In the genomic region with DNA sequence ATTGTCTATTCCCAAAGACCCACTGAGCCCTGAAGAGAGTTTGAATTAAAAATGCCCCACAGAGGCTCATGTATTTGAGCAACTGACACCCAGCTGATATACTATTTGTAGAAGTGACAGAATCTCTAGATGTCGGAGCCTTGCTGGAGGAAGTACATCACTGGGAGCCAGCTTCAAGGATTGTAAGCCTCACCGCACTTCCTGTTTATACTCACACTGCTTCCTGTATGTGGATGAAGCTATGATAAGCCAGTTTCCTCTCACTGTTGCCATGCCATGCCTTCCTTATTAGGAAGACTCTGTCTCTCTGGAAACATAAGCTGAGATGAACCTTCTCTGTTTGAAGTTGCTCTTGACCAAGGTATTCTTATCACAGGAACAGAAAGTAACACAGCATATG, we compare ENCODE assay signal across 16 mouse cellular contexts.
A peak's percentile ranks its signal among the peaks of the same experiment; 100 is the strongest.
DNase-seq lines count a peak whose midpoint lies in the region; ATAC-seq and TF ChIP-seq lines count a peak whose summit lies in the region.
"Had no signal": no experiment of that assay in that cellular context is flagged by ENCODE, and none has a peak within 500 bp of the region (broad histone marks: within the 10 kb centered on the region; RNA-seq: fewer than 3 reads in every experiment).

No protein-coding gene starts in this region.

- peaks cover 4% of the 10 kb centered on the region; the same call in 1 of the 2 replicates for H3K9me3 ChIP-seq in kidney, embryonic 16.5 days (ENCODE audit: low read length)
- H3K9me3 ChIP-seq in hindbrain, embryonic 13.5 days: 0 out of 2 replicates have a peak, but pooled peaks cover 5% of the 10 kb centered on the region
- H3K9me3 ChIP-seq: forebrain, embryonic 15.5 days; liver, embryonic 12.5 days; stomach, embryonic 15.5 days had no signal

- TF ChIP-seq POLR2A in kidney, adult 2 months (IDR thresholded peaks at IDR 0.05; ENCODE audit: low read depth, low read length): no peak

- WGBS in kidney, adult 2 months: 74% methylated on average over 2 of the region's 2 CpGs
- WGBS in kidney, embryonic 16.5 days: 71% methylated on average over 2 of the region's 2 CpGs
- 88% methylated on average over 2 of the region's 2 CpGs for WGBS in hindbrain, embryonic 13.5 days

- no peak overlapping the region for H3K4me2 ChIP-seq in kidney, embryonic 16.5 days (replicated peaks; ENCODE audit: low read depth, low read length)
- no peak overlapping the region for H3K4me2 ChIP-seq in hindbrain, embryonic 13.5 days
- H3K4me2 ChIP-seq: forebrain, embryonic 15.5 days; heart, embryonic 11.5 days; liver, embryonic 12.5 days; stomach, embryonic 15.5 days had no signal

- H3K27me3 ChIP-seq in kidney, adult 2 months (replicated peaks; ENCODE audit: control insufficient read depth, insufficient read depth, low read length): no peaks in the 10 kb centered on the region
- no peaks in the 10 kb centered on the region for H3K27me3 ChIP-seq in kidney, embryonic 16.5 days (ENCODE audit: insufficient read depth, low read length)
- H3K27me3 ChIP-seq in hindbrain, embryonic 13.5 days: no peaks in the 10 kb centered on the region
- H3K27me3 ChIP-seq: forebrain, embryonic 15.5 days; liver, embryonic 12.5 days; stomach, embryonic 15.5 days had no signal

- no peak overlapping the region for H3K9ac ChIP-seq in kidney, embryonic 16.5 days (replicated peaks; ENCODE audit: low read length)
- H3K9ac ChIP-seq in hindbrain, embryonic 13.5 days: no peak overlapping the region
- H3K9ac ChIP-seq: forebrain, embryonic 15.5 days; liver, embryonic 12.5 days; stomach, embryonic 15.5 days had no signal

- TF ChIP-seq CTCF in kidney, adult 2 months (conservative IDR thresholded peaks at IDR 0.05; ENCODE audit: insufficient read depth, insufficient read length, low read depth, low read length): no peak

- no peak for ATAC-seq in kidney, embryonic 16.5 days (ENCODE audit: low FRiP score, low TSS enrichment)
- ATAC-seq in granulocyte monocyte progenitor cell, adult 5-6 weeks (replicated peaks; ENCODE audit: poor library complexity, severe bottlenecking): peak; percentile 37; the same call in 1 of the 2 replicates
- ATAC-seq in megakaryocyte, adult 5-6 weeks (ENCODE audit: poor library complexity, severe bottlenecking): peak; percentile 38; the same call in 1 of the 2 replicates
- ATAC-seq in hindbrain, embryonic 13.5 days (ENCODE audit: low FRiP score): no peak
- ATAC-seq: CD4-positive, CD25-positive, alpha-beta regulatory T cell, adult 4 months; forebrain, embryonic 15.5 days; liver, embryonic 12.5 days had no signal

- H3K27ac ChIP-seq in kidney, adult 2 months (ENCODE audit: insufficient read depth, low read depth, low read length): no peak overlapping the region
- H3K27ac ChIP-seq in kidney, embryonic 16.5 days (ENCODE audit: low read length): no peak overlapping the region
- H3K27ac ChIP-seq in hindbrain, embryonic 13.5 days: no peak overlapping the region
- H3K27ac ChIP-seq: forebrain, embryonic 15.5 days; hindbrain, embryonic 10.5 days; liver, embryonic 12.5 days; stomach, embryonic 15.5 days had no signal

- no peak overlapping the region for H3K4me3 ChIP-seq in kidney, adult 2 months (ENCODE audit: insufficient read depth, low read depth, low read length)
- no peak overlapping the region for H3K4me3 ChIP-seq in kidney, embryonic 16.5 days (ENCODE audit: low read length)
- H3K4me3 ChIP-seq in hindbrain, embryonic 13.5 days: no peak overlapping the region
- H3K4me3 ChIP-seq: forebrain, embryonic 15.5 days; hindbrain, embryonic 10.5 days; liver, embryonic 12.5 days; stomach, embryonic 15.5 days had no signal

- H3K36me3 ChIP-seq in kidney, adult 2 months (ENCODE audit: control insufficient read depth, insufficient read depth, low read length): no peaks in the 10 kb centered on the region
- no peaks in the 10 kb centered on the region for H3K36me3 ChIP-seq in kidney, embryonic 16.5 days (ENCODE audit: insufficient read depth, low read length)
- H3K36me3 ChIP-seq in hindbrain, embryonic 13.5 days: no peaks in the 10 kb centered on the region
- H3K36me3 ChIP-seq: forebrain, embryonic 15.5 days; hindbrain, embryonic 10.5 days; liver, embryonic 12.5 days; stomach, embryonic 15.5 days had no signal

- peak; percentile 32 for DNase-seq in kidney, adult 2 months
- peak; percentile 19 for DNase-seq in CD4-positive helper T cell, adult 2 months (ENCODE audit: low read depth, low spot score)
- DNase-seq in left cerebral cortex, adult 11 months (ENCODE audit: low spot score): no peak
- DNase-seq: adrenal gland, postnatal 25 days; cerebellum, adult 9-10 months; kidney, postnatal 25 days had no signal

- H3K4me1 ChIP-seq in kidney, adult 2 months (ENCODE audit: control insufficient read depth, insufficient read depth, low read length): no peaks in the 10 kb centered on the region
- H3K4me1 ChIP-seq in kidney, embryonic 16.5 days (ENCODE audit: insufficient read depth, low read length): no peaks in the 10 kb centered on the region
- no peaks in the 10 kb centered on the region for H3K4me1 ChIP-seq in hindbrain, embryonic 13.5 days (replicated peaks)
- H3K4me1 ChIP-seq: liver, embryonic 12.5 days; stomach, embryonic 15.5 days had no signal

Comparison
In these comparisons a context has a peak if more than half of its experiments do, and no peak if none do; other contexts are left out.
1. ATAC-seq: peak in granulocyte monocyte progenitor cell, adult 5-6 weeks (single experiment) and megakaryocyte, adult 5-6 weeks (single experiment); none in kidney, embryonic 16.5 days (single experiment) and hindbrain, embryonic 13.5 days (single experiment).